Mouse (Mus musculus) intestine, postnatal 0 days (tissue): ENCODE results near the gene Gm17334. TPM values are rescaled to one million over a fixed set of nuclear protein-coding genes. Genes with fewer than 3 reads are reported as not detected.
A peak's percentile ranks its signal among the peaks of the same experiment; 100 is the strongest.

Source experiments
- ATAC-seq: fragments of 200-750 bp; cut with Nextera tagmentation; 2 replicates; pipeline ENCODE4 v1.8.0; 2017; ENCODE audit warnings: mild to moderate bottlenecking, moderate TSS enrichment, moderate library complexity
- H3K27ac ChIP-seq: fragments of 300-500 bp; sonication (generic); 2 replicates; pipeline ENCODE4 v1.5.1; 2014; ENCODE audit warnings: mild to moderate bottlenecking, low read depth, low read length, moderate library complexity
- H3K27me3 ChIP-seq: fragments of 300-500 bp; sonication (generic); replicated peaks from 2 replicates; pipeline ENCODE4 v1.6.1; 2014; ENCODE audit warnings: low read length, mixed read lengths; ENCODE audit not compliant: control insufficient read depth, insufficient read depth
- H3K36me3 ChIP-seq: fragments of 300-500 bp; sonication (generic); 2 replicates; pipeline ENCODE4 v1.6.1; 2014; ENCODE audit warnings: mild to moderate bottlenecking, moderate library complexity; ENCODE audit not compliant: control insufficient read depth, insufficient read depth
- H3K4me1 ChIP-seq: fragments of 300-500 bp; sonication (generic); replicated peaks from 2 replicates; pipeline ENCODE4 v1.6.1; 2014; ENCODE audit warnings: antibody characterized with exemption, low read length, mixed read lengths; ENCODE audit not compliant: control insufficient read depth, insufficient read depth
- H3K4me2 ChIP-seq: fragments of 300-500 bp; sonication (generic); replicated peaks from 2 replicates; pipeline ENCODE4 v1.6.1; 2014; ENCODE audit warnings: low read depth, mild to moderate bottlenecking, moderate library complexity
- H3K4me3 ChIP-seq: fragments of 300-500 bp; sonication (generic); 2 replicates; pipeline ENCODE4 v1.5.1; 2014; ENCODE audit warnings: low read depth, low read length
- H3K9ac ChIP-seq: fragments of 300-500 bp; sonication (generic); 2 replicates; pipeline ENCODE4 v1.6.1; 2014; ENCODE audit warnings: mild to moderate bottlenecking, low read depth, low read length
- H3K9me3 ChIP-seq: fragments of 300-500 bp; sonication (generic); 2 replicates; pipeline ENCODE4 v1.6.1; 2016; ENCODE audit warnings: mixed run types; ENCODE audit not compliant: control insufficient read depth
- CTCF ChIP-seq: sonication (generic); IDR thresholded peaks from 2 replicates; pipeline ENCODE4 v1.5.1; 2016; ENCODE audit warnings: low read depth, mild to moderate bottlenecking, control low read depth, antibody characterized with exemption, moderate library complexity
- WGBS: fragments of 180-500 bp; shearing (Covaris S2); extraction: QIAGEN DNeasy Blood & Tissue Kit; methylation state at CpG from one replicate; pipeline ENCODE4 v1.1.7; 2014; 5-methylcytosine and 5-hydroxymethylcytosine counted together
- polyA plus RNA-seq: library from polyadenylated mRNA; unstranded; fragments of >200 nt; fragmentation: Nextera tagmentation; extraction: Ambion mirVana; gene quantifications from 2 replicates; pipeline ENCODE4 v1.2.1, GENCODE M21; 2015

Gm17334 gene
- polyA plus RNA-seq, 1 experiment from 2014 or later: 0.17 TPM

- H3K4me3 ChIP-seq: peak overlapping the region; percentile 29
- no peak; the same call in 1 of the 2 replicates for TF ChIP-seq CTCF
- H3K27me3 ChIP-seq: no peaks in the 10 kb centered on the region
- H3K4me2 ChIP-seq: peak overlapping the region; percentile 69
- WGBS: 2% methylated on average over 23 of the region's 23 CpGs
- H3K27ac ChIP-seq: peak overlapping the region; percentile 99
- no peaks in the 10 kb centered on the region for H3K36me3 ChIP-seq
- peaks cover 25% of the 10 kb centered on the region for H3K4me1 ChIP-seq
- H3K9me3 ChIP-seq: no peaks in the 10 kb centered on the region
- peak; percentile 61 for ATAC-seq
- peak overlapping the region; percentile 48 for H3K9ac ChIP-seq
These were observed 10.0 kb downstream of the Gm17334 start for GRCm38 (mm10) chr11:53762827-53763495.

- no peaks in the 10 kb centered on the region for H3K36me3 ChIP-seq
- ATAC-seq: peak; percentile 22
- WGBS: 31% methylated on average over 2 of the region's 2 CpGs
- TF ChIP-seq CTCF: peak; percentile 3; the same call in 1 of the 2 replicates
- peak overlapping the region; percentile 22 for H3K9ac ChIP-seq
- peak overlapping the region; percentile 69 for H3K4me2 ChIP-seq
- peak overlapping the region; percentile 29 for H3K4me3 ChIP-seq
- H3K4me1 ChIP-seq: peaks cover 25% of the 10 kb centered on the region
- no peaks in the 10 kb centered on the region for H3K27me3 ChIP-seq
- H3K27ac ChIP-seq: peak overlapping the region; percentile 99
- H3K9me3 ChIP-seq: no peaks in the 10 kb centered on the region
These were observed 10.6 kb downstream of the Gm17334 start for GRCm38 (mm10) chr11:53762426-53762825.

GRCm38 (mm10) chr11:53761822-53762221 is 11.2 kb downstream of the Gm17334 start:
- no peak overlapping the region for H3K4me3 ChIP-seq
- H3K4me1 ChIP-seq: peaks cover 25% of the 10 kb centered on the region
- H3K4me2 ChIP-seq: no peak overlapping the region; the same call in 1 of the 2 replicates
- no peaks in the 10 kb centered on the region for H3K9me3 ChIP-seq
- H3K27ac ChIP-seq: peak overlapping the region; percentile 99
- WGBS: 36% methylated on average over 2 of the region's 2 CpGs
- peak overlapping the region; percentile 28 for H3K9ac ChIP-seq
- no peaks in the 10 kb centered on the region for H3K36me3 ChIP-seq
- TF ChIP-seq CTCF: no peak
- ATAC-seq: no peak
- no peaks in the 10 kb centered on the region for H3K27me3 ChIP-seq

GRCm38 (mm10) chr11:53761284-53761683 is 11.7 kb downstream of the Gm17334 start:
- WGBS: 65% methylated on average over 5 of the region's 5 CpGs
- Histone ChIP-seq H3K27me3 (no peaks in the 10 kb centered on the region), H3K9me3 (no peaks in the 10 kb centered on the region), H3K4me2 (no peak overlapping the region), H3K4me3 (no peak overlapping the region), H3K4me1 (peaks cover 25% of the 10 kb centered on the region), H3K9ac (no peak overlapping the region), H3K27ac (peak overlapping the region; percentile 99), H3K36me3 (no peaks in the 10 kb centered on the region)
- TF ChIP-seq CTCF: no peak
- no peak for ATAC-seq

GRCm38 (mm10) chr11:53759545-53760406 is 13.2 kb downstream of the Gm17334 start:
- Histone ChIP-seq H3K27me3 (no peaks in the 10 kb centered on the region), H3K4me3 (no peak overlapping the region), H3K4me2 (peak overlapping the region; percentile 37; the same call in 1 of the 2 replicates), H3K9me3 (no peaks in the 10 kb centered on the region), H3K36me3 (no peaks in the 10 kb centered on the region), H3K4me1 (peaks cover 25% of the 10 kb centered on the region), H3K27ac (peak overlapping the region; percentile 95), H3K9ac (0 out of 2 replicates have a peak overlapping the region, but pooled peaks have one; percentile 1)
- WGBS: 19% methylated on average over 22 of the region's 22 CpGs
- peak; percentile 12; the same call in 1 of the 2 replicates for ATAC-seq
- TF ChIP-seq CTCF: no peak

GRCm38 (mm10) chr11:53758791-53759351 is 14.1 kb downstream of the Gm17334 start:
- TF ChIP-seq CTCF: peak; percentile 67
- Histone ChIP-seq H3K27ac (peak overlapping the region; percentile 95), H3K27me3 (no peaks in the 10 kb centered on the region), H3K4me2 (peak overlapping the region; percentile 30; the same call in 1 of the 2 replicates), H3K36me3 (no peaks in the 10 kb centered on the region), H3K9ac (0 out of 2 replicates have a peak overlapping the region, but pooled peaks have one; percentile 1), H3K4me1 (peaks cover 25% of the 10 kb centered on the region), H3K9me3 (no peaks in the 10 kb centered on the region), H3K4me3 (no peak overlapping the region)
- ATAC-seq: peak; percentile 68
- WGBS: 25% methylated on average over 6 of the region's 6 CpGs
